Mouse (Mus musculus): ENCODE data around the gene Thap8. TPM values are rescaled to one million over a fixed set of nuclear protein-coding genes. Genes with fewer than 3 reads are reported as not detected.

Gene Thap8
- total RNA-seq (2023): 1.2 to 2.7 TPM (median 1.7 TPM) in 4 replicates

GRCm38 (mm10) chr7:30279951-30280669 lies at the start of gene Thap8, which contains the start of gene Wdr62:
TSS of gene Thap8 (plus strand) at chr7:30280094.
TSS of gene Wdr62 (minus strand) at chr7:30280419.

GRCm38 (mm10) chr7:30231669-30232454 lies 48.0 kb upstream of the Thap8 start, which contains the start of the genes Polr2i and Tbcb:
TSS of gene Polr2i (plus strand) at chr7:30231948.
TSS of gene Tbcb (minus strand) at chr7:30232272.

GRCm38 (mm10) chr7:30235625-30236024 lies 44.3 kb upstream of the Thap8 start, which contains the start of gene Ovol3:
TSS of gene Ovol3 (minus strand) at chr7:30235725.

GRCm38 (mm10) chr7:30291215-30292131 lies 11.6 kb downstream of the Thap8 start, which contains the start of gene Clip3:
TSS of gene Clip3 (plus strand) at chr7:30291728.

GRCm38 (mm10) chr7:30308076-30309005 lies 28.4 kb downstream of the Thap8 start, which contains the start of gene Alkbh6:
TSS of gene Alkbh6 (plus strand) at chr7:30308717.

GRCm38 (mm10) chr7:30314721-30315155 lies 34.8 kb downstream of the Thap8 start, which contains the start of gene Syne4:
TSS of gene Syne4 (plus strand) at chr7:30314807.

GRCm38 (mm10) chr7:30321539-30322284 lies 41.8 kb downstream of the Thap8 start, which contains the start of gene E130208F15Rik:
TSS of gene E130208F15Rik (plus strand) at chr7:30321740.

GRCm38 (mm10) chr7:30323795-30324194 lies 43.9 kb downstream of the Thap8 start, which contains the start of gene Sdhaf1:
TSS of gene Sdhaf1 (minus strand) at chr7:30323895.

Other genes with a start within 250 kb of the Thap8 start
- 2.8 to 4.2 TPM (median 2.9 TPM) in 4 replicates for gene Zfp14, start 228.7 kb upstream of the Thap8 start, total RNA-seq (2023)
- gene Zfp82, start 207.2 kb upstream of the Thap8 start, total RNA-seq (2023): 2.3 to 4.9 TPM (median 4.0 TPM) in 4 replicates
- 1.4 TPM in 1 of 4 replicates, not detected in the others for gene Gm26920, start 189.7 kb upstream of the Thap8 start, total RNA-seq (2023)
- 3.4 to 7.1 TPM (median 5.3 TPM) in 4 replicates for gene Zfp566, start 189.6 kb upstream of the Thap8 start, total RNA-seq (2023)
- 21.4 to 32.3 TPM (median 22.1 TPM) in 4 replicates for gene Zfp260, start 185.3 kb upstream of the Thap8 start, total RNA-seq (2023)
- 11.9 to 15.5 TPM (median 15.2 TPM) in 4 replicates for gene Zfp382, start 158.2 kb upstream of the Thap8 start, total RNA-seq (2023)
- gene Zfp146, start 110.3 kb upstream of the Thap8 start, total RNA-seq (2023): 43.1 to 54.7 TPM (median 48.2 TPM) in 4 replicates
- gene Cox7a1, start 96.0 kb upstream of the Thap8 start, total RNA-seq (2023): not detected in 4 replicates
- 170 to 185 TPM (median 179 TPM) in 4 replicates for gene Capns1, start 81.3 kb upstream of the Thap8 start, total RNA-seq (2023)
- gene Polr2i, start 48.1 kb upstream of the Thap8 start, total RNA-seq (2023): 34.3 to 44.9 TPM (median 41.8 TPM) in 4 replicates
- gene Tbcb, start 47.8 kb upstream of the Thap8 start, total RNA-seq (2023): 30.0 to 41.9 TPM (median 35.3 TPM) in 4 replicates
- gene Ovol3, start 44.4 kb upstream of the Thap8 start, total RNA-seq (2023): not detected in 4 replicates
- gene Wdr62, start 325 bp downstream of the Thap8 start, total RNA-seq (2023): 6.4 to 9.9 TPM (median 8.2 TPM) in 4 replicates
- 1.2 TPM in 1 of 4 replicates, not detected in the others for gene Clip3, start 11.6 kb downstream of the Thap8 start, total RNA-seq (2023)
- 67.8 to 84.6 TPM (median 78.6 TPM) in 4 replicates for gene Alkbh6, start 28.6 kb downstream of the Thap8 start, total RNA-seq (2023)
- 3.5 to 6.6 TPM (median 5.7 TPM) in 4 replicates for gene Syne4, start 34.7 kb downstream of the Thap8 start, total RNA-seq (2023)
- 4.5 to 5.6 TPM (median 5.1 TPM) in 4 replicates for gene E130208F15Rik, start 41.6 kb downstream of the Thap8 start, total RNA-seq (2023)
- gene Sdhaf1, start 43.8 kb downstream of the Thap8 start, total RNA-seq (2023): 17.4 to 20.4 TPM (median 17.5 TPM) in 4 replicates
- gene Lrfn3, start 82.7 kb downstream of the Thap8 start, total RNA-seq (2023): not detected in 4 replicates
- 63.3 to 80.1 TPM (median 74.7 TPM) in 4 replicates for gene Tyrobp, start 133.7 kb downstream of the Thap8 start, total RNA-seq (2023)
- 34.8 to 42.0 TPM (median 39.2 TPM) in 4 replicates for gene Hcst, start 139.8 kb downstream of the Thap8 start, total RNA-seq (2023)
- 332 to 428 TPM (median 371 TPM) in 4 replicates for gene Nfkbid, start 141.6 kb downstream of the Thap8 start, total RNA-seq (2023)
- 0.22 TPM in 1 of 4 replicates, not detected in the others for gene Aplp1, start 165.4 kb downstream of the Thap8 start, total RNA-seq (2023)
- gene Kirrel2, start 177.6 kb downstream of the Thap8 start, total RNA-seq (2023): not detected in 4 replicates
- gene Nphs1, start 178.2 kb downstream of the Thap8 start, total RNA-seq (2023): not detected in 4 replicates
- gene Prodh2, start 213.5 kb downstream of the Thap8 start, total RNA-seq (2023): not detected in 4 replicates

All from B cell, adult 62 days (primary cell).